Mouse (Mus musculus): ENCODE results near the gene Kif11. TPM values are rescaled to one million over a fixed set of nuclear protein-coding genes. Genes with fewer than 3 reads are reported as not detected.

Kif11 gene
- polyA plus RNA-seq, 1 experiment from 2014 or later, result 30.2 TPM

DNA sequence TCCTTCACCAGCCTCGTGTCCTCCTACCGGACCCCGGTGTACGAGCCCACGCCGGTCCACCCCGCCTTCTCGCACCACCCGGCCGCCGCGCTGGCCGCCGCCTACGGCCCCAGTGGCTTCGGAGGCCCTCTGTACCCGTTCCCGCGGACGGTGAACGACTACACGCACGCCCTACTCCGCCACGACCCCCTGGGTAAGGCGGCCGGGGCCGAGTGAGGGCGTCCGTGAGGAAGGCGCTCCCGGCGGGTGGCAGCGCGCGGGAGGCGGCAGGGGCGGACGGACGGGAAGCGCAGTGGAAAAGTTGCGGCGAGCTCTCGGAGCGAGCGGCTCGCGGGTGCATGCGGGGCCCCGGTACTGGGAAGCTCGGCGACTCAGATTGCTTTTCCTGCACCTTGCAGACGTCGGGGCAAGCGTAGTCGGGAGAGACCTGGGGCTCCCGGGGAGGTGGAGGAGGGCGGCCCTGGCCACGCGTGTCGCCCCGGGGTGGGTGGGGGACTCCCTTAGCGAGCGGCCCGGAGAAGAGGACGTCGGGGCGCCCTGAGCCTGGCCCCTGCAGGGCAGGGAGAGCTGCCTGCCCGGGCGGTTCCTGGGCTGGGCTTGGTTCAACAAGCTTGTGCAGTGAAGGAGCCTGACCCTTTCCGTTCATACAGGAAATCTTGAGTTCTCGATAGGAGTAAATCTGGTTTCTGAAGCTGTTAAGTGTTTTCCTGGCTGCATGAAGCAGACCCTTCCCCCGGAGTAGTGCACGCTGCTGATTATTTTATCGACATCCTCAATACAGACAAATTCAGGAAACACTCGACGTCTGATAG lies 59.0 kb downstream of the Kif11 start:
- 1% methylated on average over 77 of the region's 77 CpGs for WGBS
- H3K36me3 ChIP-seq (ENCODE audit: control insufficient read depth, insufficient read depth), result no peaks in the 10 kb centered on the region
- H3K4me3 ChIP-seq (replicated peaks; ENCODE audit: low read length), result peak overlapping the region; percentile 41
- no peak overlapping the region for H3K27ac ChIP-seq (ENCODE audit: low read length)
- ATAC-seq, result peak; percentile 39; the same call in 1 of the 2 replicates
- H3K4me2 ChIP-seq (ENCODE audit: low read length), result peak overlapping the region; percentile 41
- 0 out of 2 replicates have a peak overlapping the region, but pooled peaks have one; percentile 13 for H3K9ac ChIP-seq (replicated peaks; ENCODE audit: low read depth, low read length)
- peaks cover 74% of the 10 kb centered on the region for H3K27me3 ChIP-seq (replicated peaks; ENCODE audit: control insufficient read depth, insufficient read depth, low read length)
- peaks cover 17% of the 10 kb centered on the region for H3K4me1 ChIP-seq (replicated peaks; ENCODE audit: control insufficient read depth, insufficient read depth, low read length)
- H3K9me3 ChIP-seq (ENCODE audit: control insufficient read depth, low read length), result no peaks in the 10 kb centered on the region

GRCm38 (mm10) chr19:37435853-37436174 lies 59.6 kb downstream of the Kif11 start:
- Histone ChIP-seq H3K27me3 (replicated peaks; ENCODE audit: control insufficient read depth, insufficient read depth, low read length) (peaks cover 73% of the 10 kb centered on the region), H3K36me3 (ENCODE audit: control insufficient read depth, insufficient read depth) (no peaks in the 10 kb centered on the region), H3K4me2 (ENCODE audit: low read length) (no peak overlapping the region), H3K9me3 (ENCODE audit: control insufficient read depth, low read length) (no peaks in the 10 kb centered on the region), H3K4me1 (replicated peaks; ENCODE audit: control insufficient read depth, insufficient read depth, low read length) (peaks cover 17% of the 10 kb centered on the region), H3K9ac (replicated peaks; ENCODE audit: low read depth, low read length) (no peak overlapping the region), H3K27ac (ENCODE audit: low read length) (no peak overlapping the region), H3K4me3 (replicated peaks; ENCODE audit: low read length) (no peak overlapping the region)
- no peak for ATAC-seq
- WGBS, result 5% methylated on average over 10 of the region's 10 CpGs

DNA sequence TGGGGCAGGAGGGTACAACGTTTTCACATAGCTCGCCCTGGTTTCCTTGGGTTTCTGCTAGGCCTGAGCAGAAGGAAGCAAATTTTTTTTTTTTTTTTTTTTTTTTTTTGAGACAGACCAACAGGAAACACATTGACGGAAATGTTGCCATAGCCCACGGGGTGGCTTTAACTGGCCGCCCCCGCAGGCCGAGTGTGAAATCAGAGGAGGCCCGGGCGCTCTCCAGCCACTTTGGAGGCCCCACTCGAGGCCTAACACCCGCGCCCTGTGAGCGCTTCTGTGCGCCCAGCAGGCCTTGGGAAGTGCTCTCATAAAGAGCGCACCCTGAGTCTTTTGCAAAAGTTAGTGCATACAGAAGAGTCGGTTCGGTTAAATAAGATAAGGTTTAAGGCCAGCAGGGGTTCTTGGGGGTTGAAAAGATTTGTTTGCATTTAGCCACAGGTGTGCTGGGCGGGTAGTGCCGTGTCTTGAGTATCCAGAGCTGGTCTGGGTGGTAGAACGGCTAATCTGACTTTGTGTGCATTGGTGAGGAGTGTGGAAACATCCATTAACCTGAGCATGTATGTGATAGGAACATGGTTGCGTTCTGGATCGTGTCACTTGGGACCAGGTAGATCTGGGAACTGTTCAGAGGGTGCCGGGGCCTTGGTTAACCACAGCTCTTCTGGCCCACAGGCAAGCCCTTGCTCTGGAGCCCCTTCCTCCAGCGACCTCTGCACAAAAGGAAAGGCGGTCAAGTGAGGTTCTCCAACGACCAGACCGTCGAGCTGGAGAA lies 60.5 kb downstream of the Kif11 start:
- Histone ChIP-seq H3K27ac (ENCODE audit: low read length) (no peak overlapping the region), H3K9me3 (ENCODE audit: control insufficient read depth, low read length) (no peaks in the 10 kb centered on the region), H3K9ac (replicated peaks; ENCODE audit: low read depth, low read length) (no peak overlapping the region), H3K27me3 (replicated peaks; ENCODE audit: control insufficient read depth, insufficient read depth, low read length) (peaks cover 66% of the 10 kb centered on the region), H3K4me2 (ENCODE audit: low read length) (no peak overlapping the region), H3K4me1 (replicated peaks; ENCODE audit: control insufficient read depth, insufficient read depth, low read length) (peaks cover 17% of the 10 kb centered on the region), H3K36me3 (ENCODE audit: control insufficient read depth, insufficient read depth) (no peaks in the 10 kb centered on the region), H3K4me3 (replicated peaks; ENCODE audit: low read length) (no peak overlapping the region)
- WGBS, result 4% methylated on average over 28 of the region's 28 CpGs
- ATAC-seq, result no peak

- no peak overlapping the region for H3K4me3 ChIP-seq (replicated peaks; ENCODE audit: low read length)
- H3K36me3 ChIP-seq (ENCODE audit: control insufficient read depth, insufficient read depth), result no peaks in the 10 kb centered on the region
- WGBS, result 8% methylated on average over 14 of the region's 14 CpGs
- H3K27ac ChIP-seq (ENCODE audit: low read length), result no peak overlapping the region
- H3K27me3 ChIP-seq (replicated peaks; ENCODE audit: control insufficient read depth, insufficient read depth, low read length), result peaks cover 62% of the 10 kb centered on the region
- ATAC-seq, result no peak
- no peak overlapping the region for H3K9ac ChIP-seq (replicated peaks; ENCODE audit: low read depth, low read length)
- H3K4me1 ChIP-seq (replicated peaks; ENCODE audit: control insufficient read depth, insufficient read depth, low read length), result peaks cover 17% of the 10 kb centered on the region
- H3K9me3 ChIP-seq (ENCODE audit: control insufficient read depth, low read length), result no peaks in the 10 kb centered on the region
- H3K4me2 ChIP-seq (ENCODE audit: low read length), result no peak overlapping the region
Measured at GRCm38 (mm10) chr19:37437289-37437606, 61.0 kb downstream of the Kif11 start.

DNA sequence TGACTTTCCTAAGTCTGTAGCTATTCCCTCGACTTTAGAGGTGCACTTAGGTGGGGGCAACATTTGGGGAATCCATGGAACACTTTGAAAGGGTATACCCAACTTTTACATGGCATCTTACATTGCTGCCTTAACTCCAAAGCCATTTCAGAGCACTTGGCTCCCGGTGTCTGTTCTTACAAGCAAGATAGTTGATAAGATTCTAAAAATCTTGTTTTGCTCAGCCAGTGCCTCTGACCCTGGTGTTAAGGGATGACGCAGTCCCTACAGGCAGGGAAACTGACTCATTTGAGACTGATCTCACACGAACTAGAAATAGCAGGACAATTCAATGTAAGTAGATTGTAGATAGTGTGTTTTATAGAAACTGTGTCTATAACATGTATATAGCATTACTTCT lies 64.0 kb downstream of the Kif11 start:
- Histone ChIP-seq H3K4me1 (replicated peaks; ENCODE audit: control insufficient read depth, insufficient read depth, low read length) (peaks cover 3% of the 10 kb centered on the region; the same call in 1 of the 2 replicates), H3K4me3 (replicated peaks; ENCODE audit: low read length) (no peak overlapping the region), H3K27ac (ENCODE audit: low read length) (no peak overlapping the region), H3K36me3 (ENCODE audit: control insufficient read depth, insufficient read depth) (no peaks in the 10 kb centered on the region), H3K27me3 (replicated peaks; ENCODE audit: control insufficient read depth, insufficient read depth, low read length) (peaks cover 34% of the 10 kb centered on the region), H3K9ac (replicated peaks; ENCODE audit: low read depth, low read length) (no peak overlapping the region), H3K9me3 (ENCODE audit: control insufficient read depth, low read length) (no peaks in the 10 kb centered on the region), H3K4me2 (ENCODE audit: low read length) (no peak overlapping the region)
- ATAC-seq, result no peak
- whole genome bisulfite sequencing, result 76% methylated on average over 4 of the region's 4 CpGs

DNA sequence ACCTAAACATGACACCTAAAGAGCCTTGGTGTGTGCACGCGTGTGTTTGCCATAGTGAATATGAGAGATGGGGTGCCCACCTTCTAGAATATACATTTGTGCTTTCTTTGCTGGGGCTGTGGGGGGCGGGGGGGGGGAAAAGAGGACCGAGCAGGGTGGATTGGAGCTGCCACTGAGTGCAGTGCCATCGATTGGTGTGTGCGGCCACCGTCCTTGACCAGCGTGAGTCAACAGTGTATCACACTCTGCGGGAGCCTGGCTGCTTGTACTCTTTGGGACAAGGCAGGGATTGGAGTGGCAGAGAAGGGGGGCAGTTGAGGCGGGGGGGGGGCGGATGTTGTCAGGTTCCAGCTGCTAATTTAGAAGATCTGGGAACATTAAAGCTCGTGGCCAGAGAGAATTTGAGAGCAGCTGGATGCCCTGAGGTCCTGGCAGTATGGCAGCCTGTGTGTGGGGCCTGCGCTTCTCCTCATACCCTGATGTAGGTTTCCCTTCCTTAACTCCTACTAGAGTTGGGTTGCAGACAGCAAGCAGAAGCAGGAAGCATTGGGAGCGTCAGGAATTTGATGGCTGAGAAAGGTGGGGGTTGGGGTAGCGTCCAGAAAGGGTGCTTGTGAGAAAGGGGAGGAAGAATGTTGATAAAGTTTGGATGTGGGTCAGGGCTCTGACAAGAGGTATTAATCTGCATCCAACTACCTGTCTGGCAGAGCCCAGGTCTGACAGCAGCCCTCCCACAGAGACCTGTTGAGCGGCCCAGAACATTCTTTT lies 64.7 kb downstream of the Kif11 start:
- Histone ChIP-seq H3K4me3 (replicated peaks; ENCODE audit: low read length) (no peak overlapping the region), H3K36me3 (ENCODE audit: control insufficient read depth, insufficient read depth) (no peaks in the 10 kb centered on the region), H3K27ac (ENCODE audit: low read length) (no peak overlapping the region), H3K27me3 (replicated peaks; ENCODE audit: control insufficient read depth, insufficient read depth, low read length) (peaks cover 27% of the 10 kb centered on the region), H3K9me3 (ENCODE audit: control insufficient read depth, low read length) (no peaks in the 10 kb centered on the region), H3K9ac (replicated peaks; ENCODE audit: low read depth, low read length) (no peak overlapping the region), H3K4me2 (ENCODE audit: low read length) (no peak overlapping the region), H3K4me1 (replicated peaks; ENCODE audit: control insufficient read depth, insufficient read depth, low read length) (no peaks in the 10 kb centered on the region)
- 79% methylated on average over 15 of the region's 16 CpGs for WGBS
- ATAC-seq, result no peak

DNA sequence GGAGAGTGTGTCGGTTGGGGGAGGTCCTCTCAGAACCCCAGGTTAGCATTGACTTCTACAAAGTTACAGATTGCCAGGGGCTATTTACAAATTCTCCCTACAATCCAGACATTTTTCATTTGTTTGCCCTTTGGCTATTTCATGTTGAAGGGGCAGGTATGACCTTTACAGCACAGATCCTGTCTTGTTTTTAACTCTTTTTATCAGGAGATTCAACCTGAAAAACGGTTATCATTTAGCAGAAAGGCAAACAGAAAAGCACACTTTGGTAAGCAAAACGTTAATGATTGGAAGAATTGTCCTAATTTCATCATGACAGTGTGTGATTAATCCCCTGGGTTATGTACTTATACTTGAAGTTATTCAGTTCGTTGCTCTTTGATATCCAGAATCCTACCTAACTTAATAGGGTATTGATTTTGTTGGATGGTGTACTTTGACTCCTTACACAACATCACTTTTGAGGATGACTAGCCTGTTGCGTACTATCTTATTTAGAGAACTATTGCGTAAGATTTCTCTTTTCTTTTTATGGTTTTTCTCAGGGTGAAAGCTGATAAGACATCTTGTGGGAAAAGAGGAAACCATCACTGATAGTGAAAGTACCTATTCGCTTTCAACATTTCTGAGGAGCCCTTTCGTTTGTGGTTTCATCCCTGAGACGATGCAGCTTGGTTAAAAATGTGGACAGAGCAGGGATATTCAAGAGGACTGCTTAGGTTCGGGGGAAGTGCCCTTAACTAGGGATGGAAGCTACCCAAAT lies 66.5 kb downstream of the Kif11 start:
- H3K4me3 ChIP-seq (replicated peaks; ENCODE audit: low read length), result no peak overlapping the region
- H3K36me3 ChIP-seq (ENCODE audit: control insufficient read depth, insufficient read depth), result no peaks in the 10 kb centered on the region
- H3K9ac ChIP-seq (replicated peaks; ENCODE audit: low read depth, low read length), result no peak overlapping the region
- no peaks in the 10 kb centered on the region for H3K4me1 ChIP-seq (replicated peaks; ENCODE audit: control insufficient read depth, insufficient read depth, low read length)
- no peaks in the 10 kb centered on the region for H3K9me3 ChIP-seq (ENCODE audit: control insufficient read depth, low read length)
- ATAC-seq, result no peak
- H3K27ac ChIP-seq (ENCODE audit: low read length), result no peak overlapping the region
- WGBS, result 83% methylated on average over 10 of the region's 10 CpGs
- no peak overlapping the region for H3K4me2 ChIP-seq (ENCODE audit: low read length)
- H3K27me3 ChIP-seq (replicated peaks; ENCODE audit: control insufficient read depth, insufficient read depth, low read length), result peaks cover 12% of the 10 kb centered on the region

DNA sequence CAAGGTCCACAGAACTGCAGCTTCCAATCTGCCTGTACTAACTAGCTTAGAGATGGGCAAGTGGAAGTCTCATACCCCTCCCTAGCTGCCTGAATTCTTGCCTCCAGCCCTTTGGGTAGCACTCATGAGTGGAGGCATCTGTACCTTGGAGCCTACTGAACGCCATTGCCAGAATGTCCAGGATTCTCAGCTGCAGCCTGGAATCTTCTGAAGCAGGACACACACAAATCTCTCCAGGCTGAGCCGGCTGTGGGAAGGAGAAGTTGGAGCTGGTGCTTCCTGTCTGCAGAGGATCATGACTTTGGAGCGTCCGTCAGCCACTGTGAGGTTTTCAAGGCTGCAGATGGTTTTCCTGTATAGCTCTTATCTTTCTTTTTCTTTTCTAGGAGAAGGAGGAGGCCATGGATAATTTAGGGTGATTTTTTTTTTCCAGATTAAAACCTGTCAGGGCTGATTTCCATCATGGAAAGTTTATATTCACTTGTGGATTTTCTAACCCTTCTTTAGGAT lies 67.5 kb downstream of the Kif11 start:
- no peaks in the 10 kb centered on the region for H3K4me1 ChIP-seq (replicated peaks; ENCODE audit: control insufficient read depth, insufficient read depth, low read length)
- WGBS, result 75% methylated on average over 4 of the region's 4 CpGs
- H3K27me3 ChIP-seq (replicated peaks; ENCODE audit: control insufficient read depth, insufficient read depth, low read length), result peaks cover 8% of the 10 kb centered on the region
- ATAC-seq, result no peak
- H3K4me2 ChIP-seq (ENCODE audit: low read length), result no peak overlapping the region
- H3K9me3 ChIP-seq (ENCODE audit: control insufficient read depth, low read length), result no peaks in the 10 kb centered on the region
- no peaks in the 10 kb centered on the region for H3K36me3 ChIP-seq (ENCODE audit: control insufficient read depth, insufficient read depth)
- no peak overlapping the region for H3K9ac ChIP-seq (replicated peaks; ENCODE audit: low read depth, low read length)
- H3K27ac ChIP-seq (ENCODE audit: low read length), result no peak overlapping the region
- H3K4me3 ChIP-seq (replicated peaks; ENCODE audit: low read length), result no peak overlapping the region
